Mouse (Mus musculus) CH12.LX (cell line): ENCODE data around the gene Cfdp1.

Source experiments
- CTCF ChIP-seq, 2 experiments: IDR thresholded peaks in 1 of 2; conservative IDR thresholded peaks in 1 of 2; 2 replicates each; pipeline ENCODE4 v1.5.1; 2011 to 2012; ENCODE audit warnings: low read depth in 2 of 2, low read length in 2 of 2, improper control_type of control experiment in 1 of 2, inconsistent platforms in 1 of 2, mild to moderate bottlenecking in 1 of 2, moderate library complexity in 1 of 2
- MAZ ChIP-seq: IDR thresholded peaks from 2 replicates; pipeline ENCODE4 v1.6.1; 2012; ENCODE audit warnings: low read depth, mild to moderate bottlenecking, inconsistent platforms, low read length, improper control_type of control experiment, moderate library complexity
- MEF2A ChIP-seq: IDR thresholded peaks from 2 replicates; pipeline ENCODE4 v1.6.1; 2014; ENCODE audit warnings: low read depth, mild to moderate bottlenecking, inconsistent platforms, low read length, improper control_type of control experiment, borderline replicate concordance
- NRF1 ChIP-seq: IDR thresholded peaks from 2 replicates; pipeline ENCODE4 v1.6.1; 2014; ENCODE audit warnings: low read depth, mild to moderate bottlenecking, inconsistent platforms, low read length, improper control_type of control experiment, moderate library complexity
- POLR2A ChIP-seq: IDR thresholded peaks from 2 replicates; pipeline ENCODE4 v1.6.1; 2011; ENCODE audit warnings: low read depth, mild to moderate bottlenecking, improper control_type of control experiment, low read length

GRCm38 (mm10) chr8:111732406-111733085 lies 121.5 kb downstream of the Cfdp1 start:
- TF ChIP-seq POLR2A (no peak), NRF1 (no peak), MAZ (no peak), MEF2A (no peak), CTCF (conservative IDR thresholded peaks at IDR 0.05 in 1 of 2, IDR thresholded peaks at IDR 0.05 in 1 of 2; ENCODE audit: low read depth in 2 of 2, low read length in 2 of 2) (no peak)
